Mouse (Mus musculus) lung, postnatal 0 days (tissue): ENCODE measurements around the gene Zfp385b. TPM values are rescaled to one million over a fixed set of nuclear protein-coding genes. Genes with fewer than 3 reads are reported as not detected.

Source experiments
- ATAC-seq: fragments of 200-750 bp; cut with Nextera tagmentation; 2 replicates; pipeline ENCODE4 v1.8.0; 2017; ENCODE audit warnings: moderate library complexity
- DNase-seq: peaks from one replicate; pipeline ENCODE4 v3.0.0-alpha.2; 2016; ENCODE audit warnings: low spot score
- H3K27ac ChIP-seq: fragments of 300-500 bp; sonication (generic); 2 replicates; pipeline ENCODE4 v1.5.1; 2014; ENCODE audit warnings: antibody characterized with exemption, mild to moderate bottlenecking, low read length, mixed read lengths
- H3K27me3 ChIP-seq: fragments of 300-500 bp; sonication (generic); replicated peaks from 2 replicates; pipeline ENCODE4 v1.6.1; 2014; ENCODE audit warnings: low read length, mixed read lengths; ENCODE audit not compliant: insufficient read depth
- H3K36me3 ChIP-seq: fragments of 300-500 bp; sonication (generic); 2 replicates; pipeline ENCODE4 v1.6.1; 2014; ENCODE audit warnings: low read length, mixed read lengths; ENCODE audit not compliant: insufficient read depth
- H3K4me1 ChIP-seq: fragments of 300-500 bp; sonication (generic); 2 replicates; pipeline ENCODE4 v1.6.1; 2014; ENCODE audit warnings: antibody characterized with exemption, low read depth, low read length, mixed read lengths; ENCODE audit not compliant: insufficient read depth
- H3K4me2 ChIP-seq: fragments of 300-500 bp; sonication (generic); replicated peaks from 2 replicates; pipeline ENCODE4 v1.6.1; 2014; ENCODE audit warnings: low read depth, mild to moderate bottlenecking, low read length, moderate library complexity, mixed read lengths
- H3K4me3 ChIP-seq: fragments of 300-500 bp; sonication (generic); 2 replicates; pipeline ENCODE4 v1.5.1; 2014; ENCODE audit warnings: low read depth, low read length
- H3K9ac ChIP-seq: fragments of 300-500 bp; sonication (generic); replicated peaks from 2 replicates; pipeline ENCODE4 v1.6.1; 2014; ENCODE audit warnings: low read depth, mild to moderate bottlenecking
- H3K9me3 ChIP-seq: fragments of 300-500 bp; sonication (generic); 2 replicates; pipeline ENCODE4 v1.6.1; 2016; ENCODE audit warnings: low read length, mixed read lengths
- CTCF ChIP-seq: IDR thresholded peaks from 2 replicates; pipeline ENCODE4 v1.5.1; 2016; ENCODE audit warnings: antibody characterized with exemption, mild to moderate bottlenecking
- EP300 ChIP-seq: IDR thresholded peaks from 2 replicates; pipeline ENCODE4 v1.6.1; 2016; ENCODE audit warnings: antibody characterized with exemption, mild to moderate bottlenecking, control low read depth
- WGBS: fragments of 180-500 bp; shearing (Covaris S2); extraction: QIAGEN DNeasy Blood & Tissue Kit; methylation state at CpG from one replicate; pipeline ENCODE4 v1.1.7; 2014; 5-methylcytosine and 5-hydroxymethylcytosine counted together
- polyA plus RNA-seq: library from polyadenylated mRNA; unstranded; fragments of >200 nt; fragmentation: Nextera tagmentation; extraction: Ambion mirVana; gene quantifications from 2 replicates; pipeline ENCODE4 v1.2.1, GENCODE M21; 2015

The Zfp385b gene
- polyA plus RNA-seq: 13.9 and 15.8 TPM in 2 replicates

DNA sequence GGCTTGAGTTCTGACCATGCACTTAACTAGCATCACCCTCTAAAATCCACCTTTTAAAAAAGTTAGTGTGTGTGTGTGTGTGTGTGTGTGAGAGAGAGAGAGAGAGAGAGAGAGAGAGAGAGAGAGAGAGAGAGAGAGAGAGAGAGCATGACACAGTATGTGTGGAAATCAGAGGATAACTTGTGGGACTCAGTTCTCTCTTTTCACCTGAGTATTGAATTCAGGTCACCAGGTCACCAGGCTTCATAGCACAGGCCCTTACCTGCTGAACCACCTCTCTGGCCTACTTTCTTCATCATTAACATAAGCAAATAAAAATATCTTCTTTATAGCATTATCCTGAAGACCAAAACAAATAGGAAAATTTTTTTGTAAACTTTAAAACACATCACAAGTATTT lies at the start of gene Zfp385b:
Gene Zfp385b (minus strand): TSS at position 101 of the 400 bp plus-strand sequence.
- H3K27me3 ChIP-seq: peaks cover 19% of the 10 kb centered on the region
- H3K9me3 ChIP-seq: no peaks in the 10 kb centered on the region
- TF ChIP-seq EP300 (no peak), CTCF (no peak)
- no peak within 1 kb of the TSS for H3K4me3 ChIP-seq
- ATAC-seq: no peak
- no peak within 1 kb of the TSS for H3K4me2 ChIP-seq
- peaks cover 3% of the 10 kb centered on the region; the same call in 1 of the 2 replicates for H3K4me1 ChIP-seq
- no peak for DNase-seq
- H3K9ac ChIP-seq: no peak within 1 kb of the TSS
- H3K27ac ChIP-seq: no peak within 1 kb of the TSS
- H3K36me3 ChIP-seq: no peaks in the 10 kb centered on the region

DNA sequence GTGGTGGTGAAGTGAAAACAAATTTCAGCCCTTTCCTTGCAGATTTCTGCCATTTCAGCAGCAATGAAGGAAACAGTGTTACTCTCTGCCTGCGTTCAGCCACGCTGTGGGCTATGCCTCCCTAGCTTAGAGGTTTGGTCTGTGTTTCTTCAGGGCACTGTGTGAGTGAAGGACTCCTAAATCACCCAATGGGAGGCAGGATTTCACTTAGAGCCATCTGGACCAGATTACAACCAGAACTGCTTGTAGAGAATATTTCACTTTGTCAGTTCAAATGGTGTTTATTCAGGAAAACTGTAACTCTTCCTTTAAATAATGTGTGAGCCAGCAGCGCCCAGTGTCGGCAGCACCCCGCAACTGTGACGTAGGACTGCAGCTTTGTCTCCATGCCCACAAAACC lies 44.5 kb upstream of the Zfp385b start:
- Histone ChIP-seq H3K27ac (no peak overlapping the region), H3K4me1 (no peaks in the 10 kb centered on the region), H3K36me3 (no peaks in the 10 kb centered on the region), H3K27me3 (no peaks in the 10 kb centered on the region), H3K9me3 (no peaks in the 10 kb centered on the region), H3K4me3 (peak overlapping the region; percentile 24), H3K9ac (no peak overlapping the region), H3K4me2 (peak overlapping the region; percentile 48)
- no peak for TF ChIP-seq CTCF
- TF ChIP-seq EP300: no peak
- ATAC-seq: peak; percentile 55; the same call in 1 of the 2 replicates
- 59% methylated on average over 6 of the region's 6 CpGs for WGBS
- peak; percentile 15 for DNase-seq

DNA sequence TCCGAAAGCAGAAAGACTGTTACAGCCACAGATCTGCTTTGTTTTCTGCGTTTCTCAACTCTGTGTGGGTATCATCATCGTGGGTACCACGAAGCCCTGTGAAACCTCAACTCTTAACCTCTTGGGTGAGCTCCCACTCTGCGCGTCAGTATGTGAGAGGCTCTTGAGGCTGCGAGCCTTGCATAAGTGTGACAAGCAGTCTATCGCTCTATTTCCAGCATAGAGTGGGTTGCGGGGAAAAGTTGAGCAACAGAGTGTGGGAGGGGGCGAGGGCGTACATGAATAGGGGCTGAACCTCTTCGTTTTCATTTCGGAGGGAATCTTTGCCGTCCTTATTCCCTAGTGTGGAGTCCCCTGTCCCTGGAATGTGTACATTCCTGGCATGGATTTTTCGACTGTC lies 44.1 kb upstream of the Zfp385b start:
- Histone ChIP-seq H3K9me3 (no peaks in the 10 kb centered on the region), H3K27me3 (no peaks in the 10 kb centered on the region), H3K36me3 (no peaks in the 10 kb centered on the region), H3K9ac (no peak overlapping the region), H3K27ac (no peak overlapping the region), H3K4me1 (no peaks in the 10 kb centered on the region), H3K4me2 (peak overlapping the region; percentile 48), H3K4me3 (peak overlapping the region; percentile 24)
- 41% methylated on average over 15 of the region's 15 CpGs for WGBS
- DNase-seq (peak; percentile 17), ATAC-seq (peak; percentile 53)
- TF ChIP-seq CTCF (no peak), EP300 (no peak)

DNA sequence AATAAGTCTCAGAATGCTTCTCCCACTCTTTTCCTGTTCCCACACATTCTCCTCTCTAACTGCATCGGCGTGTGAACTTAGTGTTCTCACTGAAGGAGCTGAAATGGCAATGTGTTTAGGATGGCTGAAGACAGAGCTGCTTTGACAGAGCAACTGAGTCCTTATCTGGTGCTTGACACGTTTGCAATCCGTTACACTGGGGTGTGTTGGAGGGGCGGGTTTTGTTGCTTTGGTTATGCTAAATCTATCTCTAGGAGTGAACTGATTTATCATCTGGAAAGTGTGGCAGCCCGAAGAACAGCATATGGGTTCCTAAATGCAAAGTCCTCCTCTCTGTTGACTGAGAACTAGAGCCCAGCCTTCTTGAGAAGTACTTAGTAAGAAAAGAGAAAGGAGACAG lies 22.0 kb upstream of the Zfp385b start:
- Histone ChIP-seq H3K4me2 (no peak overlapping the region), H3K9me3 (no peaks in the 10 kb centered on the region), H3K4me1 (no peaks in the 10 kb centered on the region), H3K27ac (no peak overlapping the region), H3K9ac (no peak overlapping the region), H3K4me3 (no peak overlapping the region), H3K27me3 (no peaks in the 10 kb centered on the region), H3K36me3 (no peaks in the 10 kb centered on the region)
- DNase-seq (no peak), ATAC-seq (no peak)
- WGBS: 25% methylated on average over 6 of the region's 6 CpGs
- no peak for TF ChIP-seq CTCF
- TF ChIP-seq EP300: no peak

DNA sequence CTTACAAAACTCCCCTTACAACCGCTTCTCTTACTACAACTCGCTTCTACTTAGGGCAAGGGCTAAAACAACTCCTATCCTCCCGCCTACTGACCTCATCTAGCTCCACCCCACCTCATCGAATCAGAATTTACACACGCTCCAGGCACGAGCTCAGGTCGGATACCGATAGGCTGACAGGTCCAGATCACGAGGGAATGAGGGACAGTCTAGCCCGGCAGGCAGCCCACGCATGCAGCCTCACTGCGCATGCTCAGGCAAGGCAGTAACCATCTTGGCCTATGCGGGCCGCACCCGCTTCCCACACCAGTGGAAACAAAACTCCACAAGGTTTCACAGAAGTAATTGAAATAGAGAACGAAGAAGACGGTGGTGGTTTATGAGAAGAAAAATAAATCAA lies 20.1 kb upstream of the Zfp385b start:
- no peaks in the 10 kb centered on the region for H3K9me3 ChIP-seq
- no peaks in the 10 kb centered on the region for H3K4me1 ChIP-seq
- no peak overlapping the region for H3K27ac ChIP-seq
- no peaks in the 10 kb centered on the region for H3K27me3 ChIP-seq
- no peak for ATAC-seq
- H3K4me2 ChIP-seq: no peak overlapping the region
- no peak overlapping the region for H3K4me3 ChIP-seq
- no peak for TF ChIP-seq CTCF
- no peak for TF ChIP-seq EP300
- no peak overlapping the region for H3K9ac ChIP-seq
- H3K36me3 ChIP-seq: no peaks in the 10 kb centered on the region
- no peak for DNase-seq
- WGBS: 78% methylated on average over 17 of the region's 17 CpGs

DNA sequence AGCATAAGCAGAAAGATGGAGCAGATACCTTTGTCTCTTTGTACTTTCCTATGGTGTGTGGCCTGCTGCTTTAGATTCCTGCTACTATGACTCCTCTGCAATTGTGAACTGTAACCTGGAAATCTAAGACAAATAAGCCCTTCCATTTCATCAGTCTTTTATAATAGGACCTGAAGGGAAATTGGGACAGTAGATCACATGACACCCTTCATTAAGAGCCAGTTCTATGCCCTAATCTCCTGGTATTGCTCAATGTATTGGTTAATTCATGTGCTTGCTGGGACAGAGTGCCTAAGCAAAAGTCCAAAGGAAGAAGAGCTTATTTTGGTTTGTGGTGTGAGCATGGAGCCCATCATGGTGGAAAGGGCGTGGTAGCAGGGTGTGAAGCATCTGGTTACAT lies 19.2 kb upstream of the Zfp385b start:
- no peaks in the 10 kb centered on the region for H3K4me1 ChIP-seq
- H3K27me3 ChIP-seq: no peaks in the 10 kb centered on the region
- H3K9me3 ChIP-seq: no peaks in the 10 kb centered on the region
- no peak overlapping the region for H3K4me3 ChIP-seq
- WGBS: 73% methylated on average over 1 of the region's 1 CpGs
- TF ChIP-seq CTCF: no peak
- no peak for TF ChIP-seq EP300
- H3K4me2 ChIP-seq: no peak overlapping the region
- H3K9ac ChIP-seq: no peak overlapping the region
- H3K36me3 ChIP-seq: no peaks in the 10 kb centered on the region
- DNase-seq (no peak), ATAC-seq (no peak)
- H3K27ac ChIP-seq: no peak overlapping the region

DNA sequence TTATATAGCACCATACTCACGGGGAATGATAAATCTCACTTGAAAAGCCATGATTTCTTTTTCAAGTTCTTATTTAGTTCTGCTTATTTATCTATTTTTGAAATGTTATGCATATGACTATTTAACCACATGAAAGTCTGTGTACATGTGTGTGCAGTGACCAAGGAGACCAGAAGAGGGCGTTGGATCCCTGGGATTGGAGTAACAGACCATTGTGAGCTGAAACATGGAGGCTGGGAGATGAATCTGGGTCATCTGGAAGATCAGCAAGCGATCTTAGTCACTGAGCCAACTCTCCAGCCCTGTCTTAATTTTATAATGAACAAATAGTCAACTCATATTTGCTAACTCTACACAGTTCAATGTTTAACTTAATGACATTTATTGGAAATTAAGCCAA lies 16.3 kb upstream of the Zfp385b start:
- DNase-seq (no peak), ATAC-seq (no peak)
- Histone ChIP-seq H3K36me3 (no peaks in the 10 kb centered on the region), H3K9me3 (no peaks in the 10 kb centered on the region), H3K27ac (no peak overlapping the region), H3K4me1 (no peaks in the 10 kb centered on the region), H3K27me3 (no peaks in the 10 kb centered on the region), H3K9ac (no peak overlapping the region), H3K4me2 (no peak overlapping the region), H3K4me3 (no peak overlapping the region)
- TF ChIP-seq EP300: no peak
- TF ChIP-seq CTCF: no peak
- WGBS: 52% methylated on average over 3 of the region's 3 CpGs
